Mouse (Mus musculus) myocyte (in vitro differentiated cells): ENCODE measurements at regions not wholly inside any gene's neighbourhood (a gene's known extent, or its start where the extent isn't known, plus 50 kb on each side); places are given as distances from the start of the nearest gene placed in this dataset.

Experiments used
- CEBPB ChIP-seq: IDR thresholded peaks from 2 replicates; pipeline ENCODE4 v1.6.1; 2011; ENCODE audit warnings: mild to moderate bottlenecking, moderate library complexity; ENCODE audit not compliant: poor library complexity, insufficient read depth, severe bottlenecking
- E2F4 ChIP-seq: IDR thresholded peaks from one replicate; pipeline ENCODE4 v1.6.1; 2011; ENCODE audit warnings: mild to moderate bottlenecking, control low read depth, moderate library complexity; ENCODE audit not compliant: insufficient read depth
- MYOD1 ChIP-seq, 3 experiments: IDR thresholded peaks; one replicate each; pipeline ENCODE4 v1.6.1; 2011; ENCODE audit warnings: control low read depth in 2 of 3, low read depth in 2 of 3, mild to moderate bottlenecking in 2 of 3, moderate library complexity in 1 of 3; ENCODE audit not compliant: insufficient read length in 2 of 3, control insufficient read depth in 1 of 3
- POLR2A ChIP-seq: IDR thresholded peaks from one replicate; pipeline ENCODE4 v1.6.1; 2011; ENCODE audit warnings: low read depth, mild to moderate bottlenecking, control low read depth, moderate library complexity; ENCODE audit not compliant: insufficient read length
- POLR2AphosphoS2 ChIP-seq: IDR thresholded peaks from one replicate; pipeline ENCODE4 v1.6.1; 2011; ENCODE audit warnings: low read depth, control low read depth; ENCODE audit not compliant: insufficient read length
- TCF12 ChIP-seq: IDR thresholded peaks from one replicate; pipeline ENCODE4 v1.6.1; 2011; ENCODE audit warnings: mild to moderate bottlenecking, control low read depth; ENCODE audit not compliant: poor library complexity, insufficient read depth, severe bottlenecking
- TCF3 ChIP-seq: IDR thresholded peaks from one replicate; pipeline ENCODE4 v1.6.1; 2011; ENCODE audit warnings: low read depth, control low read depth; ENCODE audit not compliant: insufficient read length
- USF1 ChIP-seq: IDR thresholded peaks from one replicate; pipeline ENCODE4 v1.6.1; 2011; ENCODE audit warnings: low read depth, mild to moderate bottlenecking, control low read depth, moderate library complexity

GRCm38 (mm10) chr1:76944046-76944445 lies 570.8 kb downstream of the Epha4 start:
- no peak for TF ChIP-seq CEBPB
- no peak for TF ChIP-seq POLR2A
- TF ChIP-seq USF1 = no peak
- no peak for TF ChIP-seq POLR2AphosphoS2
- TF ChIP-seq TCF12 = no peak
- no peak for TF ChIP-seq TCF3
- no peak for TF ChIP-seq E2F4
- TF ChIP-seq MYOD1 (IDR thresholded peaks at IDR 0.05; ENCODE audit: control insufficient read depth in 1 of 3, insufficient read length in 2 of 3, low read depth in 2 of 3) = no peak
